Mouse (Mus musculus) kidney, embryonic 16.5 days (tissue): Measurements from ENCODE around the gene Clba1. TPM values are rescaled to one million over a fixed set of nuclear protein-coding genes. Genes with fewer than 3 reads are reported as not detected.

ENCODE experiments used
- ATAC-seq: fragments of 200-750 bp; cut with Nextera tagmentation; 2 replicates; pipeline ENCODE4 v1.8.0; 2017; ENCODE audit warnings: moderate TSS enrichment; ENCODE audit not compliant: low FRiP score, low TSS enrichment
- H3K27ac ChIP-seq: fragments of 300-500 bp; sonication (generic); 2 replicates; pipeline ENCODE4 v1.5.1; 2014; ENCODE audit warnings: low read length
- H3K27me3 ChIP-seq: fragments of 300-500 bp; sonication (generic); 2 replicates; pipeline ENCODE4 v1.6.1; 2014; ENCODE audit warnings: low read length, control low read depth, mixed read lengths; ENCODE audit not compliant: insufficient read depth
- H3K36me3 ChIP-seq: fragments of 300-500 bp; sonication (generic); 2 replicates; pipeline ENCODE4 v1.6.1; 2014; ENCODE audit warnings: low read length, control low read depth, mixed read lengths; ENCODE audit not compliant: insufficient read depth
- H3K4me1 ChIP-seq: fragments of 300-500 bp; sonication (generic); 2 replicates; pipeline ENCODE4 v1.6.1; 2014; ENCODE audit warnings: low read length, control low read depth, mixed read lengths; ENCODE audit not compliant: insufficient read depth
- H3K4me2 ChIP-seq: fragments of 300-500 bp; sonication (generic); replicated peaks from 2 replicates; pipeline ENCODE4 v1.6.1; 2014; ENCODE audit warnings: low read depth, low read length
- H3K4me3 ChIP-seq: fragments of 300-500 bp; sonication (generic); 2 replicates; pipeline ENCODE4 v1.5.1; 2014; ENCODE audit warnings: mild to moderate bottlenecking, low read length
- H3K9ac ChIP-seq: fragments of 300-500 bp; sonication (generic); replicated peaks from 2 replicates; pipeline ENCODE4 v1.6.1; 2014; ENCODE audit warnings: low read length
- H3K9me3 ChIP-seq: fragments of 300-500 bp; sonication (generic); 2 replicates; pipeline ENCODE4 v1.6.1; 2016; ENCODE audit warnings: low read length, control low read depth
- WGBS: fragments of 180-500 bp; shearing (Covaris S2); extraction: QIAGEN DNeasy Blood & Tissue Kit; methylation state at CpG from one replicate; pipeline ENCODE4 v1.1.7; 2014; 5-methylcytosine and 5-hydroxymethylcytosine counted together
- polyA plus RNA-seq: library from polyadenylated mRNA; unstranded; fragments of >200 nt; fragmentation: Nextera tagmentation; extraction: Ambion mirVana; gene quantifications from 2 replicates; pipeline ENCODE4 v1.2.1, GENCODE M21; 2015

Gene Clba1
- polyA plus RNA-seq, 1 experiment from 2014 or later: 14.0 TPM

DNA sequence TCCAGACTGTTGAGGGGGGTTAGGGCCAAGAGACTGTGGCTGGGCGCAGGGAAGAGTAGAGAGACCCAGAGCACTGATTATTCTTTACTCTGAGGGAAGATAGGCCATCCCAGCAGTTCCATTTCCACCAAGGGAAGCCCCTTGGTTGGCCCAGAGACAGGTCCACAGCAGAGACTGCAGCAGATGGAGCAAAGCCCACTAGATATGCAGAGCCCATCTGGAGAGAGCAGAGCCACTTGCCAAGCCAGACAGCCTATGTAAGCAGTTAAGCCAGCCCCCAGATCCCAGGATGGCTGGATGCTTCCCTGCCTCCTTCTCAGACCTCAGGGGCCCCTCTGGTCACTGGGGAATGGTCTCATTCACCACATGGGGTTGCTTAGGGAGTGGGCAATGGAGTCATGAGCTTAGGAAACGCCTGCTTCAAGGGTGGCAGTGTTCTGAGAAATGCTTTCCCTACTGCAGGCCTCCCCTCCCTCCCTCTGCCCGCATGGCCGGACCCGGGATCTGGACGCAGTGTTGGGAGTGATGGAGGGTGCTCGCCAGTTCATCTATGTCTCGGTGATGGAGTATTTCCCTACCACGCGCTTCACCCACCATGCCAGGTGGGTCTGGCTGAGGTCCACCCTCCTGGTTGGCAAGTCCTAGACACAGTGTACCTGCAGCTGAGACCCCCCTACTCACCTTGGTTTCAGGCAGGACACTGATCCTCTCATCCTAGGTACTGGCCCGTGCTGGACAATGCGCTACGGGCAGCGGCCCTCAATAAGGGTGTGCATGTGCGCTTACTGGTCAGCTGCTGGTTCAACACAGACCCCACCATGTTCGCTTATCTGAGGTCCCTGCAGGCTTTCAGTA, 41.5 kb upstream of the Clba1 start:
- no peaks in the 10 kb centered on the region for H3K36me3 ChIP-seq

DNA sequence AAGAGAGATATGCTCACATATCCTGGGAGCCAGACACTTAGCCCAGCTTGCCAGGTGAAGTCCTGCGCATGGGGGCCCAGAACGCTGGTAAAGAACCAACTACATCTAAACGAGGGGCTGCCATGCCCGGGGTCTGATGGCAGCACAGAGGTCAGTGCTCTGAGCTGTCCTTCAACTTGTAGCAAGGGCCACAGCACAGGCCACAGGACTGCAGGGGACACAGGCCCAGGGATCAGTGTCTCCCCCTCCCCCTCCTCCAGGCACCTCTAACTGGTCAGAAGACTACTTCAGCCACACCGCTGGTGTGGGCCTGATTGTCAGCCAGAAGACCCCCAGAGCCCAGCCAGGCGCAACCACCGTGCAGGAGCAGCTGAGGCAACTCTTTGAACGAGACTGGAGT, 40.6 kb upstream of the Clba1 start:
- no peak for ATAC-seq
- Histone ChIP-seq H3K9ac (no peak overlapping the region), H3K4me2 (no peak overlapping the region), H3K4me3 (no peak overlapping the region), H3K27ac (no peak overlapping the region), H3K4me1 (no peaks in the 10 kb centered on the region), H3K36me3 (no peaks in the 10 kb centered on the region), H3K9me3 (no peaks in the 10 kb centered on the region), H3K27me3 (no peaks in the 10 kb centered on the region)
- 87% methylated on average over 8 of the region's 8 CpGs for WGBS

More for the DNA sequence above, 41.5 kb upstream of the Clba1 start:
- ATAC-seq: no peak; the same call in 1 of the 2 replicates
- no peaks in the 10 kb centered on the region for H3K9me3 ChIP-seq
- 92% methylated on average over 16 of the region's 16 CpGs for WGBS
- no peaks in the 10 kb centered on the region for H3K4me1 ChIP-seq
- no peak overlapping the region for H3K4me2 ChIP-seq
- no peak overlapping the region for H3K9ac ChIP-seq
- no peaks in the 10 kb centered on the region for H3K27me3 ChIP-seq
- H3K4me3 ChIP-seq: no peak overlapping the region
- no peak overlapping the region for H3K27ac ChIP-seq

DNA sequence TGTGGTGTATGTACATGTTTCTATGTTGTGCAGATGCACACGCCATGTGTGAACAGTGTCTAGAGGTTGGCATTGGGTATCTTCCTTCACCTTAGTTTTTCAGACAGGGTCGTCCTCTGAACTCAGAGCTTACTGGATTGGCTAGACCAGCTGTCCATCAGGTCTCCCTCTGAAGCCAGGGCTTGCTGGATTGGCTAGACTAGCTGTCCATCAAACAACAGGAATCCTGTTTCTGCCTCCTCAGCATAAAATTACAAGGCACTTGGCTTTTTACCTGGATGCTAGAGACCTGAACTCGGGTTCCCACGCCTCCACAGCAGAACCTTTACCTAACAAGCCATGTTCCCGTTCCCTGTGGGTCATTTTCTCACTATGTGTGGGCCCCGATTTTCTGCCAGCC, 39.7 kb upstream of the Clba1 start:
- WGBS: 85% methylated on average over 6 of the region's 6 CpGs
- no peaks in the 10 kb centered on the region for H3K36me3 ChIP-seq
- H3K27me3 ChIP-seq: no peaks in the 10 kb centered on the region
- no peaks in the 10 kb centered on the region for H3K9me3 ChIP-seq
- no peak overlapping the region for H3K9ac ChIP-seq
- no peak for ATAC-seq
- no peaks in the 10 kb centered on the region for H3K4me1 ChIP-seq
- H3K4me2 ChIP-seq: no peak overlapping the region
- H3K4me3 ChIP-seq: no peak overlapping the region
- H3K27ac ChIP-seq: no peak overlapping the region

DNA sequence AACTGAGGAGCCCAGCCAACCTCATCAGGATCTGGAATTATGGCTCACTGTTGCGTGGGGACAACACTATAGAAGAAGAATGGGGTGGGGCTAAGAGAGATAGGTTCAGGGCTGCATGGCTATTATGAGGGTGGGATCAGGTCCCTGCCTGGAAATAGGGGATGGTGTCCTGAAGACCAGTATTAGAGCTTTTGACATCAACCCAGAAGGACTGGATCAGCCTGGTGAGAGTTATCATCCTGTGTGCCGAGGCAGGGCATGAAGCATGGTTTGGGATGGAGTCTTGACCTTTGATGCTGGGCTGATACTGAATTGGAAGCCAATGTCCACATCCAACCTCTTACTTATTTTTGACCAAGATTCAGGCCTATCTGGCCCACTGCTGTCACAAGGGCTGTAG, 39.0 kb upstream of the Clba1 start:
- Histone ChIP-seq H3K9me3 (no peaks in the 10 kb centered on the region; the same call in 1 of the 2 replicates), H3K27me3 (no peaks in the 10 kb centered on the region), H3K9ac (no peak overlapping the region), H3K27ac (no peak overlapping the region), H3K4me2 (no peak overlapping the region), H3K36me3 (no peaks in the 10 kb centered on the region), H3K4me3 (no peak overlapping the region), H3K4me1 (no peaks in the 10 kb centered on the region)
- WGBS: 78% methylated on average over 2 of the region's 2 CpGs
- ATAC-seq: no peak

DNA sequence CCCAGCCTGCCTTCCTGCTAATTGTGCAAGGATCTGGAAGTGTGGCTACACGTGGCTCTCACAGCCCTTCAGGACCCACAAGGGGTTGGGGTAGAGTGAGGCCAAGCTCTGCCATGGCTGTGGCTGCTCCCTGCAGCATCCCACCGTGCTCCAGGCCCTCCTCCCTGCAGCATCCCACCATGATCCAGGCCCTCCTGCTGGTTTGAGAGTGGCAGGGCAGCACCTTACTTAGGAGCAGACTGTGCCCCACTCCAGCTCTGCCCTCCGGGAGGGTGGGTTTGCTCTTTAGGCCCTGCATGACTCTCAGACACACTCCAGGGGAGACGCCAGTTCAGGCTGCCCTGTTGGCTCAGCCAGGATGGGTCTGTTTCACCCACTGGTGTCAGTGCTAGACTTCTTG, 38.3 kb upstream of the Clba1 start:
- H3K9ac ChIP-seq: no peak overlapping the region
- H3K36me3 ChIP-seq: no peaks in the 10 kb centered on the region
- no peak for ATAC-seq
- H3K9me3 ChIP-seq: peaks cover 3% of the 10 kb centered on the region; the same call in 1 of the 2 replicates
- 68% methylated on average over 4 of the region's 4 CpGs for WGBS
- H3K4me2 ChIP-seq: no peak overlapping the region
- no peaks in the 10 kb centered on the region for H3K27me3 ChIP-seq
- no peak overlapping the region for H3K27ac ChIP-seq
- no peaks in the 10 kb centered on the region for H3K4me1 ChIP-seq
- no peak overlapping the region for H3K4me3 ChIP-seq

DNA sequence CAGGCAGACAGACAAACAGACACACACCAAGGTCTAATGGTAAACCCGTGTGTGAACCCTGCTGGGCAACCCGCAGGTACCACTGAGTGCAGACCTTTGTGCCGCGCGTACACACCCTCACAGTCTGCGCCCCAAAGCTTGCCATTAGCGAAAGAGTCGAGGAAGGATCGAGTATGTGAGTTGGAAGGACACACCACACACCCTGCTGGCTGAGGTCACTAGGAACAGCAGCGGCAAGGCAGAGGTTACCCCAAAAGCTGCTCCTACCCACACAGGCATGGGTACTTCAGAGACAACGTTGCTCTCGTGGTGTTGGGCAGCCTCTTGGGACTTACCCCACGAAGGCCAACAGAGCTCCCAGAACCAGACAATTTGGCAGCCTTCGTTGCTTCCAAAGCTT, 36.4 kb upstream of the Clba1 start:
- Histone ChIP-seq H3K27me3 (no peaks in the 10 kb centered on the region), H3K9me3 (peaks cover 7% of the 10 kb centered on the region; the same call in 1 of the 2 replicates), H3K4me2 (no peak overlapping the region), H3K27ac (no peak overlapping the region), H3K4me3 (no peak overlapping the region), H3K4me1 (no peaks in the 10 kb centered on the region), H3K9ac (no peak overlapping the region), H3K36me3 (no peaks in the 10 kb centered on the region)
- ATAC-seq: no peak
- 90% methylated on average over 14 of the region's 14 CpGs for WGBS

DNA sequence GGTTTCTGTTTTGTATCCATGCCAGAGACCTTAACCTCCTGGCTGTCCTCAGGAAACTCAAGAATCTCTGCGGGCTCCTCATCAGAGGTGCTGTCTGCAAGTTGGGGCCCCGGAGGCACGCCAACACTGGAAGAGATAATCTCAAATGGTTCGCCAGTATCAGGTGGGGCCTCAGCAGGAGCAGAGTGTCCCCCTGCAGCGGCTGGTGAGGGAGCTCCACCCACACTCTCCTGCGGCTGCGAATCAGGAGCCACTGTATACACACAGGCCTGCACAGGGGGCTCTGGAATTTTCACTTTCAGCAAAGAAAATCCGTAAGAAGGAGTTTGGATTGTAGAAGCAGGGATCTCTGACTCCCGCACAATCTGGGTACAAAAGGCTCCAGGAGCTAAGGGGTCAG, 35.4 kb upstream of the Clba1 start:
- no peak overlapping the region for H3K4me2 ChIP-seq
- no peak for ATAC-seq
- H3K4me1 ChIP-seq: no peaks in the 10 kb centered on the region
- H3K27me3 ChIP-seq: no peaks in the 10 kb centered on the region
- no peak overlapping the region for H3K9ac ChIP-seq
- 52% methylated on average over 9 of the region's 9 CpGs for WGBS
- H3K36me3 ChIP-seq: no peaks in the 10 kb centered on the region
- H3K4me3 ChIP-seq: no peak overlapping the region
- H3K9me3 ChIP-seq: peaks cover 7% of the 10 kb centered on the region; the same call in 1 of the 2 replicates
- H3K27ac ChIP-seq: no peak overlapping the region

DNA sequence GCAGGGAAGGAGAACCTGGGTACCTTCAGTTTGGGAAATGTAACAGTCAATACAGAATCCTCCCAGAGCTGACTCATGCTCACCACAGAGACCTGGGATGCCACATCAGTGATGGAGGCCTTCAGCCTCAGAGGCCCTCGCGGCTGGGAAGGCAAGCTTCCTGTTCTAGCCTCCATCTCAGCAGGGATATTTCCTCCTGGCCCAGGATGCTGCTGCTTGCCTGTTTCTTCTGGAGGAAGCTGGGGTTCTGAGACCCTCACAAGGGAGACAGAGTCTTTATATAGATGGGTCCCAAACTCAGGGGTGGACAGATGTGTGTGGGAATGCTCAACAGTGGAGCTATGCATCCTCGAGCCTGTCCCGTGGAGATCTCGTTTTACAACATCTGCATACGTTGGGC, 34.7 kb upstream of the Clba1 start:
- H3K27ac ChIP-seq: no peak overlapping the region
- ATAC-seq: no peak
- H3K4me3 ChIP-seq: no peak overlapping the region
- no peaks in the 10 kb centered on the region for H3K4me1 ChIP-seq
- no peaks in the 10 kb centered on the region for H3K27me3 ChIP-seq
- peaks cover 7% of the 10 kb centered on the region; the same call in 1 of the 2 replicates for H3K9me3 ChIP-seq
- WGBS: 82% methylated on average over 6 of the region's 6 CpGs
- no peak overlapping the region for H3K9ac ChIP-seq
- no peak overlapping the region for H3K4me2 ChIP-seq
- H3K36me3 ChIP-seq: no peaks in the 10 kb centered on the region

DNA sequence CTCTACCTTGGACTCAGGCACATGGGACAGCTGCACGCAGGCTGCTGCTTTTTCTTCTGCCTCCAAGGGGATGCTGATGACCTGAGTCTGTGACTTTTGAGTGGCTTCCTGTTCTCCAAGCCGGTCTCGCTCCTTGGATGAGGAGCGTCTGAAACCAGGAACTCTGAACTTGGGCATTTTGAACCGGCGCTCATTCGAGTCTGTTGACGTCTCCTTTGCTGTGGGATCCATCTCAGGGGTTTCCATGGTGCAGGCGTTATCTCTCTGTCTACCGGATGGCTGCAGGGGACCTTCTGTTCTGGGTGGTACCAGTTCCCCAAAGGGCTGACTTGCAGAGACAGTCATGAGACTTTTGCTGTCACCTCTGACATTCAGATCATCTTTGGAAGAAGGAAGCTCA, 34.3 kb upstream of the Clba1 start:
- Histone ChIP-seq H3K36me3 (no peaks in the 10 kb centered on the region), H3K27ac (no peak overlapping the region), H3K4me2 (no peak overlapping the region), H3K27me3 (no peaks in the 10 kb centered on the region), H3K9me3 (peaks cover 7% of the 10 kb centered on the region; the same call in 1 of the 2 replicates), H3K4me3 (no peak overlapping the region), H3K4me1 (no peaks in the 10 kb centered on the region), H3K9ac (no peak overlapping the region)
- ATAC-seq: no peak
- WGBS: 94% methylated on average over 10 of the region's 10 CpGs

DNA sequence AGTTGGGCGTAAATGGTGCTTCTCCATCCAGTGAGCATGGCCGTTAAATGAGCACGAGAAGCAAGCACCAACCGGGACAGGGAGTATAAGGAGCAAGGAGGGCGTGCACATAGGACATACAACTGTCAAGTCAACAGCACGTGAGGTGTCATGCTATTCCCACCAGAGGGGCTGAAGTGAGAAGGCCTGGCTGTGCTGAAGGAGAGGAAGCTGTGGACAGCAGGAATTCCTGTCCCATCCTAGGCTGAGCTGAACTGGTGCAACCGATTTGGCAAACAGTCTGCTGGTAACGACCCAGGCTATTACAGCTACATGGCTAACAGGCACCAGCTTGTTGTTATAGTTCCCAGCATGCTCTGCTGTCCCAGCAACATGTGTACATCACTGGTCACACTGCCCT, 17.7 kb upstream of the Clba1 start:
- WGBS: 49% methylated on average over 8 of the region's 8 CpGs

More for the DNA sequence above, 17.7 kb upstream of the Clba1 start:
- Histone ChIP-seq H3K27ac (no peak overlapping the region), H3K36me3 (no peaks in the 10 kb centered on the region), H3K9me3 (no peaks in the 10 kb centered on the region), H3K9ac (no peak overlapping the region), H3K4me2 (no peak overlapping the region), H3K27me3 (no peaks in the 10 kb centered on the region), H3K4me1 (peaks cover 16% of the 10 kb centered on the region), H3K4me3 (no peak overlapping the region)
- ATAC-seq: no peak
